Mouse (Mus musculus): ENCODE results near the gene Cdca4. TPM values are rescaled to one million over a fixed set of nuclear protein-coding genes. Genes with fewer than 3 reads are reported as not detected.

Cdca4 gene
- total and polyA plus RNA-seq, 3 experiments, result 8.1 to 13.0 (median 11.0) TPM

DNA sequence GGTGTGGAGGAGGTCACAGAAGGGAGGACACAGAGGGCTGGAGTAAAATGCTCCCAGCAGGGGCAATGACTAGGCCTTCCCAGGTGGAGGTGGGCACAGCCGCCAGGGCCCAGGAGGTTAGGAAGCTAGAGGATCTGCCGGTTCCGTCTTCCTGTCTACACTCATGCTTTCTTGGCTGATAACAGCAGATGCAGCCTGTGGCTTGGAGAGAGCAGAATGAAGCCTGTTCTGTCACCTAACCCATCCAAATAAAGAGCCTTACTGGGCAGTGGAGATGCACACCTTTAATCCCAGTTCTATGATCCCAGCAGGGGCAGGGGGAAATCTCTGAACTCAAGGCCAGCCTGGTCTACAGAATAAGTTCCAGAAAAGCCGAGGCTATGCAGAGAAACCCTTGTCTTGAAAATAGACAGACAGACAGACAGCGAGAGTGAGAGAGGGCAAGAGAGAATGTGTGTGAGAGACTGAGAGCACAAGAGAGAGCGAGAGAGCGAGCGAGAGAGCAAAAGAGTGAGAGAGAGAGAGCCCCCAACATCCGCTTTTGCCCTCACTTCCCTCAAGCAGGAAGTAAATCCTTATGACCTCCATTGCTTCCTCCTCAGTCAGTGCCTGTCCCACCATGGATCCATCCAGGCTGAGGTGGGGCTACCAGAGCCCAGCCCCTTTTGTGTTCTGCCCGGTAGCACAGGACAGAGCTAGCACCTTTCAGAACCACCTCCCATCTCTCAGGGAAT, 29.8 kb downstream of the Cdca4 start:
- DNase-seq, result no peak

DNA sequence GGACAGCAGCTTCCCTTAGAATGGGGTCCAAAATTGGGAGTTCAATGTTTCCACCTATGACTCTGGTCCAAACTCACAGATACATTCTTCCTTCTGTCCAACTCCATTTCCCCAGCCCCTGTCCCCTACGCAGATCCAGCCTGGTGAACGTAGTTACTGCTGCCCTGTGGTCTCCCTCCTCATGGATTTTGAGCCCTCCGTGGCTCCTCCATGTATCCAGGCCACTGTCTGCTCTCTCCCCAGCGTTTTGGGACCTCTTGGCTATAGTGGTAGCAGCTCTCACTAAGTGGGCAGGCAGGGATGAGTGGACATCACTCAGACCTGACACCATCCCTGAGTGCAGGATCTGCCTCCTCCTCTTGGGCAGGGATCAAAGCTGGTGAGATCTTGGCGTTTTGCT, 30.5 kb downstream of the Cdca4 start:
- DNase-seq, result no peak

DNA sequence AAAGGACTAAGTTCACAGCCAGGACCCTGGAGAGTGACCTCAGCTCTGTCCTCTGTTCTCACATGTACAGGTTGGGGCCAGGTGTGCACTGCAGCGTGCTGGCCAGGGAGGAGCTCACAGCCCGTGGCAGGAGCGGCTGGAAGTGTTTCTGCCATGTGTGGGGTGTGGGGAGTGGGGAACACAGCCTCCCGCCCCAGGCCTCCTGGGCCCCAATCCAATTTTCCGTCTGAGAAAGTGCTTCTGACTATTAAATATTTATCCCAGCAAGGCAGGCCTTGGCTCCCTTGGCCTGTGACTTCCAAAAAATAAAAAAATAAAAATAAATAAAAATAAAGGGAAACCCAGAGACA, 30.9 kb downstream of the Cdca4 start:
- no peak for DNase-seq

DNA sequence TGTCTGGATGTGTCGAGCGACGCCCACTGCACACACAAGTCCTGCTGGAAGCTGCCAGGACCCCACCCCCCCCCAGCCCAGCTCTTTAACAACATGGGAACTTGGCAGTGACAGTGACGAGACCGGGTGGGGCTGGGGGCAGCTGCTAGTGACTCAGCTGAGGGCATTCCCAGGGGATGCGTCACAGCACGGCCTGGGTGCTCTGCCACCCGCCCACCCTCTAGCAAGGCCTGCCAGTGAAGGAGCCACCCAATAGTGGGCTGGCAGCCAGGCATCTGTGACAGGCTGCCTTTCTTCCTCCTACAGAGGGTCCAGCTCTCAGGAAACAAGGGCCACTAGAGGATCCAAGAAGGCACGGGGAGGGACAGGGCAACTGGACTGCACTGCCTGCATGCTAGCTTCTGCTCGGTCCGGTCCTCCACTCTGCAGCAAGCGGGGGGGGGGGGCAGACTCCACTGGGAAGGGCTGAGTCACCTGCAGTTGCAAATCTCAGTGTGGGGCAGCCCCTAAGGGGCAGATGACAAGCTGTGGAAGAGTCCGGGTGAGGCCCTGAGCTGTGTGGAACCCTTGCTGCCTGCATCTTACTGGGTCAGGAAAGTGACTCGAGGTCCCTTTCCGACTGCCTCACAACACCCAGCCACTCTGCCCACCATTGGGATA, 31.4 kb downstream of the Cdca4 start:
- DNase-seq, result peak; percentile 89

DNA sequence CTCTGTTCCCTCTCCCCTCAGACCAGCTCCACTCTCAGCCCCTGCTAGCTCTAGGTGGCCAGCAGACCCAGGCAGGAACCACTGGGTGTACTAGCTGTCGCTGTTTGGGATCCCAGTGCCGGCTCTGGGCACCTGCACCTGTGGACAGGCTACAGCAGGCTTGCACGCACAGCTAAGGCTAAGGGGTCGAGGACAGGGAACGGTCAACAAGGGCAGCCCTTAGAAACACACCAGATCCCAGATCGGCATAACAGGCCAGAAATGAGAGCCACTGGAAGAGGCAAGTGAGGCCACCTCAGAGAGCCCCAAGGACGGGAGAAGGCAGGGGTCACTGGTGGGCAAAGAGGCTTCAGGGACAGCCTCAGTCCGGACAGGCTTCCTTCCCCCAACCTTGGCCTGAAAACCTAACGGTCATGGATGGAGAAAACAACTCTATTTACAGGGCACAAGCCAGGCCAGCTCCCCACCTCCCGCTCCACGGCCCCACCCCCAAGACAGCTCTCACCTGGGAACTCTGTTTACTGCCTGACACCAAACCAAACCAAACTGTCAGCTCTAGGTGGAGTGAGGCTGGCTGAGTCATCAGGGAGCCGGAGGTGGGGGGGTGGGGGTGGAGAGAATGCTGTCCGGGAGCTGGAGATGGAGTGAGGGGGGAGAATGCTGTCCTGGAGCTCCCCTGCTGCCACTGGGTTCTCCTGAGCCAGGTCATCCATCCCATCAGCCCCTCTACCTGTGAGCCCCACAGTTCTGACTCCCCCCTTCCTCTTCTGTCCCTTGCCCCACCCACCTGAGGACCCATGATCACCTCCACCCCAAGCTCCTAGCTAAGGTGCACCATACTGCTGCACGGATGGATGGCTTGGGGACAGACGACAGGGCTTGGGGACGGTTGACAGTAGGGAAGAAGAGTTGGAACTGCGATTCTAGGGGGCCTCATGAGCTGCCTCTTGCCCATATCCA, 32.4 kb downstream of the Cdca4 start:
- DNase-seq, result no peak

DNA sequence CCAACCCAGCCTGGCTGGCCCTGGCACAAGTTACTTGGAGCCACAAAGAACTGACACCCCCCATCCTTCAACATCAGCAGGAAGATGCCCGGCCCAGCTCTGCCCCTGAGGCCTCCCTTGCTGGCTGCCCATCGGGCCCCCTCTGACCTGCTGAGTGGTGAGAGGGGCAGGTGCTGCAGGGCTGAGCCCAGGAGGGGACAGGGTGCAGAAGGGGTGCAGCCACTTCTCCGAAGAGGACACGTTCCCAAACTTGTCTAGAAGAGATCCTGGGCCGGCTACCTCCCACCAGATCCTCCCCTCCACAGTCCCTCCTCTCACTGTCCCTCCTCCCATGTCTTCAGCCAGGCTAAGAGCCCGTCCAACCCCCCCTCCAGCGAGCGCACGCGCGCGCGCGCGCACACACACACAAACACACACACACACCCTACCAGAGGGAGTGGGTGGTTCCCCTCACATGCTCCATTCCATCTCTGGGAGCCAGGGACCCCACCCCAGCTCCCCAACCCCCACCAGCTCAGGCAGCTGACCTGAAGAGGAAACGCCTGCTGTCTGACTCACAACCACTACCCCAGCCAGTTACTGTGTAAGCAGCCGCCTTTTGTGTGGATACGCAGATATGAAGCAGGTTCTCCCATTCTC, 33.6 kb downstream of the Cdca4 start:
- no peak for DNase-seq

DNA sequence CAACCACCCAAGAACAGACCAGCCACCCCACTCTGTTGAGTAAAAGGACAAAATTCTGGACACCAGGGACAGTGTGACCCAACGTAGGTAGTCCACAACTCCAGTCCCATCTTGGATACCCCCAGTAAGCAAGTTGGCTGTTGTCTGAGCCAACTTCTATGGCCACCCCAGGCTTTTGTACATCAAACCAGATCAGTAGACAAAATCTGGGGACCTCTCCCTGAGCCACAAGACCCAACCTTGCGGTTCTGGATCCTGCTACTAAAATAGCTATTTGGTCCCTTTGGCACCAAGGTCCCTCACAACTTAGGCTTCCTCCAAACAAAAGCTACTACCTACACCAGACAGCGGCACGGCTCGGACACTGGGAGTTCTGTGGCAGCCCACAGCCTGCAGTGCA, 34.2 kb downstream of the Cdca4 start:
- DNase-seq, result no peak

DNA sequence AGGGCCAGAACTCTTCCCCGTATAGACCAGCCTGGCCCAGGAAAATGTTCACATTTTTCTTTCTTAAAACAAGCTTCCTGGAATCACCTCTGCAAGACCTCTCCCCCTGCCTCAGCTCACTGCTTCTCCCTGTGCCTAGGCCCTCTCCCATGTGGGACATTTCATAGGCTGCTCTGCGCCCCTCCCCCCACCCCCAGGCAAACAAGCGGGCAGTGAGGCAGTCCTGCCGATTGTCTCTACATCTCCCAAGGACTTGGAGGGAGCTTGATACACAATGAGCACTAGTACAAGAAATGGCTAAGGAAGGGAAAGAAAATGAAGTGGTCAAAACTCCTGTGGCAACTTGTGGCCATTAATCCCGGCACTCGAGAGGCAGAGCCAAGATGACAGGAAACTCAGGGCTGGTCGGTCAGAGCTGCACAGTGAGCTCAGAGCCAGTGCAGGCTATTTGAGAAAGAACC, 34.8 kb downstream of the Cdca4 start:
- no peak for DNase-seq

DNA sequence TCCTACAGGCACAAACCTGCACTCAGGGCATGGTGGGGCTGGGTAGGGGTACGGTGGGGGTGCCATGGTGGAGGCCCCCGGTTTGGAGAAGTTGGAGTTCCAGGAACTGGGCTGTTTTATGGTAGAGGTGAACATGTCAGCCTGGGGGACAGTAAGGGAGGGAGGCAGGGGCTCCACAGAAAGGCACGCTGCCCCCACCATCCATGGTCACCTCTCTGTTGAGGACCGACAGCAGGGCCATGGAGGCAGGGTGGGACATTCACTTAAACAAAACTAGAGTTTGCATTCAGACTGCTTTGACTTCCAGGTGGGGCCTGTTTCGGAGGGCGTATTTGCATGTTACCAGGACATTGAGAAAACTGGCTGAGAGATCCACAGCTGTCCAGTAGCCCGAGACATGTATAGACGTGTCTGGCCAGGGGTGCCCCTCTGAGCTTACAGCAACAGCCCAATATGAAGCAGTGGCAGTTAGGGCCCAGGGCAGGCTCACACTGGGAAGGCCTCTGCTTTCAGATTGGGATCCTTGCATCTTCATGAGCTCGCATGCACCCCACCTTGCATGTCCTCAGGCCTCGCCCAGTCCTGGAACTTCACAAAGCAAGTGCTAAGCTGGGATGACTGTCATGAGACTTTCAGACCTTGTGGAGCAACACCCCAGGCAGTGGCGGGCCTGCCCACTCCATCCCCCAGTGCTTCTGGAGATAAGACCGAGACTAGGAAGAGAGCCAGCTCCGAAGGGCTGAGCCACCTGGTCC, 35.4 kb downstream of the Cdca4 start:
- DNase-seq, result peak; percentile 74

DNA sequence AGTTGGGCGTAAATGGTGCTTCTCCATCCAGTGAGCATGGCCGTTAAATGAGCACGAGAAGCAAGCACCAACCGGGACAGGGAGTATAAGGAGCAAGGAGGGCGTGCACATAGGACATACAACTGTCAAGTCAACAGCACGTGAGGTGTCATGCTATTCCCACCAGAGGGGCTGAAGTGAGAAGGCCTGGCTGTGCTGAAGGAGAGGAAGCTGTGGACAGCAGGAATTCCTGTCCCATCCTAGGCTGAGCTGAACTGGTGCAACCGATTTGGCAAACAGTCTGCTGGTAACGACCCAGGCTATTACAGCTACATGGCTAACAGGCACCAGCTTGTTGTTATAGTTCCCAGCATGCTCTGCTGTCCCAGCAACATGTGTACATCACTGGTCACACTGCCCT, 38.2 kb downstream of the Cdca4 start:
- no peak for DNase-seq

DNA sequence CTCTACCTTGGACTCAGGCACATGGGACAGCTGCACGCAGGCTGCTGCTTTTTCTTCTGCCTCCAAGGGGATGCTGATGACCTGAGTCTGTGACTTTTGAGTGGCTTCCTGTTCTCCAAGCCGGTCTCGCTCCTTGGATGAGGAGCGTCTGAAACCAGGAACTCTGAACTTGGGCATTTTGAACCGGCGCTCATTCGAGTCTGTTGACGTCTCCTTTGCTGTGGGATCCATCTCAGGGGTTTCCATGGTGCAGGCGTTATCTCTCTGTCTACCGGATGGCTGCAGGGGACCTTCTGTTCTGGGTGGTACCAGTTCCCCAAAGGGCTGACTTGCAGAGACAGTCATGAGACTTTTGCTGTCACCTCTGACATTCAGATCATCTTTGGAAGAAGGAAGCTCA, 54.7 kb downstream of the Cdca4 start:
- no peak for DNase-seq

DNA sequence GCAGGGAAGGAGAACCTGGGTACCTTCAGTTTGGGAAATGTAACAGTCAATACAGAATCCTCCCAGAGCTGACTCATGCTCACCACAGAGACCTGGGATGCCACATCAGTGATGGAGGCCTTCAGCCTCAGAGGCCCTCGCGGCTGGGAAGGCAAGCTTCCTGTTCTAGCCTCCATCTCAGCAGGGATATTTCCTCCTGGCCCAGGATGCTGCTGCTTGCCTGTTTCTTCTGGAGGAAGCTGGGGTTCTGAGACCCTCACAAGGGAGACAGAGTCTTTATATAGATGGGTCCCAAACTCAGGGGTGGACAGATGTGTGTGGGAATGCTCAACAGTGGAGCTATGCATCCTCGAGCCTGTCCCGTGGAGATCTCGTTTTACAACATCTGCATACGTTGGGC, 55.2 kb downstream of the Cdca4 start:
- no peak for DNase-seq

DNA sequence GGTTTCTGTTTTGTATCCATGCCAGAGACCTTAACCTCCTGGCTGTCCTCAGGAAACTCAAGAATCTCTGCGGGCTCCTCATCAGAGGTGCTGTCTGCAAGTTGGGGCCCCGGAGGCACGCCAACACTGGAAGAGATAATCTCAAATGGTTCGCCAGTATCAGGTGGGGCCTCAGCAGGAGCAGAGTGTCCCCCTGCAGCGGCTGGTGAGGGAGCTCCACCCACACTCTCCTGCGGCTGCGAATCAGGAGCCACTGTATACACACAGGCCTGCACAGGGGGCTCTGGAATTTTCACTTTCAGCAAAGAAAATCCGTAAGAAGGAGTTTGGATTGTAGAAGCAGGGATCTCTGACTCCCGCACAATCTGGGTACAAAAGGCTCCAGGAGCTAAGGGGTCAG, 55.9 kb downstream of the Cdca4 start:
- no peak for DNase-seq

DNA sequence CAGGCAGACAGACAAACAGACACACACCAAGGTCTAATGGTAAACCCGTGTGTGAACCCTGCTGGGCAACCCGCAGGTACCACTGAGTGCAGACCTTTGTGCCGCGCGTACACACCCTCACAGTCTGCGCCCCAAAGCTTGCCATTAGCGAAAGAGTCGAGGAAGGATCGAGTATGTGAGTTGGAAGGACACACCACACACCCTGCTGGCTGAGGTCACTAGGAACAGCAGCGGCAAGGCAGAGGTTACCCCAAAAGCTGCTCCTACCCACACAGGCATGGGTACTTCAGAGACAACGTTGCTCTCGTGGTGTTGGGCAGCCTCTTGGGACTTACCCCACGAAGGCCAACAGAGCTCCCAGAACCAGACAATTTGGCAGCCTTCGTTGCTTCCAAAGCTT, 56.9 kb downstream of the Cdca4 start:
- DNase-seq, result no peak

DNA sequence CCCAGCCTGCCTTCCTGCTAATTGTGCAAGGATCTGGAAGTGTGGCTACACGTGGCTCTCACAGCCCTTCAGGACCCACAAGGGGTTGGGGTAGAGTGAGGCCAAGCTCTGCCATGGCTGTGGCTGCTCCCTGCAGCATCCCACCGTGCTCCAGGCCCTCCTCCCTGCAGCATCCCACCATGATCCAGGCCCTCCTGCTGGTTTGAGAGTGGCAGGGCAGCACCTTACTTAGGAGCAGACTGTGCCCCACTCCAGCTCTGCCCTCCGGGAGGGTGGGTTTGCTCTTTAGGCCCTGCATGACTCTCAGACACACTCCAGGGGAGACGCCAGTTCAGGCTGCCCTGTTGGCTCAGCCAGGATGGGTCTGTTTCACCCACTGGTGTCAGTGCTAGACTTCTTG, 58.8 kb downstream of the Cdca4 start:
- no peak for DNase-seq

Other genes starting within 250 kb of the Cdca4 start
- gene Inf2, start 240.6 kb downstream of the Cdca4 start, total RNA-seq (2021), result 10 to 100 TPM; 20.7 to 40.6 TPM
- 45.0 and 47.9 TPM in 2 replicates for gene Inf2, start 240.6 kb downstream of the Cdca4 start, polyA plus RNA-seq (2012; rRNA removed)
- gene Adssl1, start 209.4 kb downstream of the Cdca4 start, total RNA-seq (2021), result 10 to 100 TPM; 10.7 to 39.1 TPM
- 10.6 and 11.0 TPM in 2 replicates for gene Adssl1, start 209.4 kb downstream of the Cdca4 start, polyA plus RNA-seq (2012; rRNA removed)
- 10 to 100 TPM; 23.6 to 53.6 TPM for gene Siva1, start 184.7 kb downstream of the Cdca4 start, total RNA-seq (2021)
- gene Siva1, start 184.7 kb downstream of the Cdca4 start, polyA plus RNA-seq (2012; rRNA removed), result 49.1 and 67.3 TPM in 2 replicates
- gene Akt1, start 154.5 kb downstream of the Cdca4 start, total RNA-seq (2021), result 100 to 1,000 TPM; 267 to 369 TPM
- 291 and 463 TPM in 2 replicates for gene Akt1, start 154.5 kb downstream of the Cdca4 start, polyA plus RNA-seq (2012; rRNA removed)
- 10 to 100 TPM in 1 of 2 experiments, 1 to 10 TPM in 1; 5.5 to 15.8 TPM for gene Zbtb42, start 150.6 kb downstream of the Cdca4 start, total RNA-seq (2021)
- 25.5 and 32.6 TPM in 2 replicates for gene Zbtb42, start 150.6 kb downstream of the Cdca4 start, polyA plus RNA-seq (2012; rRNA removed)
- 10 to 100 TPM; 48.8 to 52.1 TPM for gene Cep170b, start 109.0 kb downstream of the Cdca4 start, total RNA-seq (2021)
- 49.0 and 52.5 TPM in 2 replicates for gene Cep170b, start 109.0 kb downstream of the Cdca4 start, polyA plus RNA-seq (2012; rRNA removed)
- gene Pld4, start 68.8 kb downstream of the Cdca4 start, total RNA-seq (2021), result 10 to 100 TPM; 10.1 to 13.0 TPM
- 28.0 and 29.5 TPM in 2 replicates for gene Pld4, start 68.8 kb downstream of the Cdca4 start, polyA plus RNA-seq (2012; rRNA removed)
- 10 to 100 TPM in 1 of 2 experiments, 1 to 10 TPM in 1; 3.6 to 10.0 TPM for gene Ahnak2, start 26.8 kb downstream of the Cdca4 start, total RNA-seq (2021)
- gene Ahnak2, start 26.8 kb downstream of the Cdca4 start, polyA plus RNA-seq (2012; rRNA removed), result 1.7 and 2.2 TPM in 2 replicates
- gene Clba1, start 20.5 kb downstream of the Cdca4 start, total RNA-seq (2021), result 10 to 100 TPM in 1 of 2 experiments, 1 to 10 TPM in 1; 4.1 to 14.3 TPM
- 10.2 and 12.4 TPM in 2 replicates for gene Clba1, start 20.5 kb downstream of the Cdca4 start, polyA plus RNA-seq (2012; rRNA removed)
- gene Gpr132, start 38.8 kb upstream of the Cdca4 start, total RNA-seq (2021), result under 1 TPM; 0.26 to 0.59 TPM
- 1.3 TPM in 2 replicates for gene Gpr132, start 38.8 kb upstream of the Cdca4 start, polyA plus RNA-seq (2012; rRNA removed)
- 1 to 10 TPM; 3.5 to 6.1 TPM for gene Jag2, start 100.4 kb upstream of the Cdca4 start, total RNA-seq (2021)
- gene Jag2, start 100.4 kb upstream of the Cdca4 start, polyA plus RNA-seq (2012; rRNA removed), result 12.8 and 25.8 TPM in 2 replicates
- gene Nudt14, start 112.7 kb upstream of the Cdca4 start, total RNA-seq (2021), result 10 to 100 TPM; 24.6 to 34.4 TPM
- gene Nudt14, start 112.7 kb upstream of the Cdca4 start, polyA plus RNA-seq (2012; rRNA removed), result 35.4 and 45.9 TPM in 2 replicates
- 10 to 100 TPM; 14.6 to 24.7 TPM for gene Btbd6, start 147.1 kb upstream of the Cdca4 start, total RNA-seq (2021)
- 165 and 232 TPM in 2 replicates for gene Btbd6, start 147.1 kb upstream of the Cdca4 start, polyA plus RNA-seq (2012; rRNA removed)
- 10 to 100 TPM; 41.9 to 46.8 TPM for gene Brf1, start 171.3 kb upstream of the Cdca4 start, total RNA-seq (2021)
- 70.6 and 71.2 TPM in 2 replicates for gene Brf1, start 171.3 kb upstream of the Cdca4 start, polyA plus RNA-seq (2012; rRNA removed)
- 10 to 100 TPM; 38.7 to 42.1 TPM for gene Pacs2, start 185.1 kb upstream of the Cdca4 start, total RNA-seq (2021)
- gene Pacs2, start 185.1 kb upstream of the Cdca4 start, polyA plus RNA-seq (2012; rRNA removed), result 51.9 and 66.9 TPM in 2 replicates
- under 1 TPM; 0.28 to 0.43 TPM for gene Tex22, start 245.1 kb upstream of the Cdca4 start, total RNA-seq (2021)
- 0.35 and 0.90 TPM in 2 replicates for gene Tex22, start 245.1 kb upstream of the Cdca4 start, polyA plus RNA-seq (2012; rRNA removed)

Data from adrenal gland, adult 2 months (tissue).